Mouse (Mus musculus) olfactory bulb, adult 2 months (tissue): ENCODE measurements at regions not wholly inside any gene's neighbourhood (a gene's known extent, or its start where the extent isn't known, plus 50 kb on each side); places are given as distances from the start of the nearest gene placed in this dataset.

Source experiments
- CTCF ChIP-seq: fragments of 200-500 bp; IDR thresholded peaks from 2 replicates; pipeline ENCODE4 v1.5.1; 2012; ENCODE audit warnings: low read depth, mild to moderate bottlenecking, low read length, moderate library complexity; ENCODE audit not compliant: insufficient read depth
- POLR2A ChIP-seq: fragments of 200-500 bp; IDR thresholded peaks from 2 replicates; pipeline ENCODE4 v1.6.1; 2012; ENCODE audit warnings: mild to moderate bottlenecking, low read depth, low read length, moderate library complexity; ENCODE audit not compliant: insufficient read depth

- no peak for TF ChIP-seq CTCF
- no peak for TF ChIP-seq POLR2A
These were observed 64.0 kb downstream of the Ifng start for GRCm38 (mm10) chr10:118504811-118505210.
